Mouse (Mus musculus): ENCODE data around the gene E130309D02Rik.

DNA sequence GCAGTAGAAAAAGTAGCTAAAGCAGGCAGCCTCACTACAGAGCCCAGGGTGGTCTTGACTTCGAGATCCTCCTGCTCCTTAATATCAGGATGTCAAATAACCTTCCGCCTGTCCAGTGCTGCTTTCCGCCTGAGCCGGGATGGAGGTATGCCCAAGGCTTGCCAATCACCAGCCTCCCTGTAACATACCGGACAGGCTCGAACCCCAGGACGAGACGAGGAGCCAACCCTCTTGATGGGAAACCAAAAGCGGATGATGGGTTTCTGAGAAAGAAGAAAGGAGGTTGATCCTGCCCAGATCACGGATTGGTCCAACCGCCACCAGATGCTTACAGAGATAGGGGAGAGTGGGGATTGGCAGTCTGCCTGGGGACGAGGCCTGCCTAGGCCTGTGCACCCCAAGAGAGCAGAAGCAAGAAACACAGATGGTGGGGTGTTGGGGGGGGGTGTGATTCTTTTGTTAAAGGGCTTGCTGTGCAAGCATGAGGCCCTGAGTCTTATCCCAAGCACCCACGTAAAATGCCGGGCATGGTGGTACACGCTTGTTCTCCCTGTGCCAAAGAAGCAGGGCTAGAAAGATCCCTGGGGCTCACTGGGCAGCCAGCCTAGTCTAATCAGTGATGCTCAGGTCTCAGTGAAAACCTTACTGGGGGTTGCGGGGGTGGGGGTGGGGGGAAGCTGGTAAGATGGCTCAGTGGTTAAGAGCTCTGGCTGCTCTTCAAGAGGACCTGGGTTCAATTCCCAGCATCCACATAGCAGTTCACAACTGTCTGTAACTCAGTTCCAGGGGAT is 42.4 kb downstream of the E130309D02Rik start:
- no peak for TF ChIP-seq CTCF (IDR thresholded peaks at IDR 0.05)
- TF ChIP-seq POLR2A (IDR thresholded peaks at IDR 0.05; ENCODE audit: insufficient read depth, low read depth, low read length) = no peak

Data from heart, adult 2 months (tissue).